Mouse (Mus musculus): ENCODE results near the gene Rcc1. TPM values are rescaled to one million over a fixed set of nuclear protein-coding genes. Genes with fewer than 3 reads are reported as not detected.
"Not testable (repeated sequence)": the region's sequence is repeated elsewhere in the genome, so short reads cannot be mapped to it uniquely, and the experiment has no call there.

The Rcc1 gene
- polyA plus RNA-seq, 1 experiment from 2014 or later = 25.6 TPM

- no peak overlapping the region for H3K9ac ChIP-seq (replicated peaks)
- H3K27me3 ChIP-seq (ENCODE audit: insufficient read depth, low read length) = no peaks in the 10 kb centered on the region
- H3K4me2 ChIP-seq (ENCODE audit: low read depth, low read length) = no peak overlapping the region
- H3K36me3 ChIP-seq (replicated peaks; ENCODE audit: insufficient read depth, low read length) = peaks cover 13% of the 10 kb centered on the region
- TF ChIP-seq CTCF (IDR thresholded peaks at IDR 0.05; ENCODE audit: low read depth) (no peak), EP300 (IDR thresholded peaks at IDR 0.05; ENCODE audit: low read depth) (no peak)
- peak overlapping the region; percentile 19; the same call in 1 of the 2 replicates for H3K27ac ChIP-seq (ENCODE audit: low read depth)
- DNase-seq (no peak), ATAC-seq (no peak)
- no peaks in the 10 kb centered on the region for H3K9me3 ChIP-seq (ENCODE audit: low read length)
- H3K4me3 ChIP-seq (ENCODE audit: low read depth, low read length) = no peak overlapping the region
- H3K4me1 ChIP-seq (ENCODE audit: insufficient read depth) = peaks cover 16% of the 10 kb centered on the region
- WGBS (ENCODE audit: insufficient replicate concordance) = 42% methylated on average over 6 of the region's 6 CpGs
Measured at GRCm38 (mm10) chr4:132306004-132306403, 47.4 kb downstream of the Rcc1 start.

DNA sequence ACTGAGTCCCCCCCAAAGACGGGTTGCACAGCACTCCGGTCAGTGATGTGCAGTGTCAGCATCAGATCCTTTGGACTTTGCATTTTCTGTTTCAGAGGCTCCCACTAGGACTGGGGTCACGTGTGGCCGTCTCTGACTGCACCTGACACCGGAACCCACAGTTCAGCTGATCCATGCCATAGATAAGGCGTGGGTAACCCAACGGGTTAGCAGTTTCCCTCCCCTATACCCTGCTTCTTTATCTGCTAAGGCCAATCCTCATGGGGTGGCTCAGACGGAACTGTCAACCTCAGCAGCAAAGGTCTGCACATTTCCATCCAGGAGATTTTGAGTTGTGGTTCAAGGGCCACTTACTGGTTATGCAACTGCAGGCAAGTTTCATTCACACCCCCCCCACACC lies 48.1 kb downstream of the Rcc1 start:
- Histone ChIP-seq H3K4me2 (ENCODE audit: low read depth, low read length) (no peak overlapping the region), H3K27me3 (ENCODE audit: insufficient read depth, low read length) (no peaks in the 10 kb centered on the region), H3K9me3 (ENCODE audit: low read length) (no peaks in the 10 kb centered on the region), H3K9ac (replicated peaks) (no peak overlapping the region), H3K4me3 (ENCODE audit: low read depth, low read length) (no peak overlapping the region), H3K4me1 (ENCODE audit: insufficient read depth) (peaks cover 14% of the 10 kb centered on the region), H3K36me3 (replicated peaks; ENCODE audit: insufficient read depth, low read length) (peaks cover 6% of the 10 kb centered on the region), H3K27ac (ENCODE audit: low read depth) (no peak overlapping the region; the same call in 1 of the 2 replicates)
- WGBS (ENCODE audit: insufficient replicate concordance) = 44% methylated on average over 8 of the region's 8 CpGs
- TF ChIP-seq CTCF (IDR thresholded peaks at IDR 0.05; ENCODE audit: low read depth) = no peak
- TF ChIP-seq EP300 (IDR thresholded peaks at IDR 0.05; ENCODE audit: low read depth) = no peak
- no peak for ATAC-seq
- no peak for DNase-seq

GRCm38 (mm10) chr4:132303484-132303883 lies 49.9 kb downstream of the Rcc1 start:
- Histone ChIP-seq H3K4me2 (ENCODE audit: low read depth, low read length) (peak overlapping the region; percentile 87), H3K4me3 (ENCODE audit: low read depth, low read length) (peak overlapping the region; percentile 53)
- not testable (repeated sequence) for H3K36me3 ChIP-seq (replicated peaks; ENCODE audit: insufficient read depth, low read length); ATAC-seq; H3K27me3 ChIP-seq (ENCODE audit: insufficient read depth, low read length); H3K4me1 ChIP-seq (ENCODE audit: insufficient read depth); H3K27ac ChIP-seq (ENCODE audit: low read depth); DNase-seq; H3K9ac ChIP-seq (replicated peaks); H3K9me3 ChIP-seq (ENCODE audit: low read length)
- WGBS (ENCODE audit: insufficient replicate concordance) = 41% methylated on average over 6 of the region's 6 CpGs

GRCm38 (mm10) chr4:132302939-132303479 lies 50.4 kb downstream of the Rcc1 start, which contains the start of gene Rab42:
Rab42 (minus strand) TSS chr4:132303385.
- Histone ChIP-seq H3K4me2 (ENCODE audit: low read depth, low read length) (peak within 1 kb of the TSS; percentile 87), H3K4me1 (ENCODE audit: insufficient read depth) (peaks cover 7% of the 10 kb centered on the region; the same call in 1 of the 2 replicates), H3K9me3 (ENCODE audit: low read length) (no peaks in the 10 kb centered on the region), H3K27ac (ENCODE audit: low read depth) (no peak within 1 kb of the TSS), H3K4me3 (ENCODE audit: low read depth, low read length) (peak within 1 kb of the TSS; percentile 53), H3K9ac (replicated peaks) (peak within 1 kb of the TSS; percentile 61), H3K27me3 (ENCODE audit: insufficient read depth, low read length) (no peaks in the 10 kb centered on the region), H3K36me3 (replicated peaks; ENCODE audit: insufficient read depth, low read length) (no peaks in the 10 kb centered on the region)
- DNase-seq = peak; percentile 76
- ATAC-seq = peak; percentile 80
- TF ChIP-seq CTCF (IDR thresholded peaks at IDR 0.05; ENCODE audit: low read depth) (peak; percentile 28), EP300 (IDR thresholded peaks at IDR 0.05; ENCODE audit: low read depth) (no peak)
- WGBS (ENCODE audit: insufficient replicate concordance) = 2% methylated on average over 31 of the region's 31 CpGs

GRCm38 (mm10) chr4:132301965-132302938 lies 51.2 kb downstream of the Rcc1 start:
- ATAC-seq (no peak), DNase-seq (no peak)
- H3K36me3 ChIP-seq (replicated peaks; ENCODE audit: insufficient read depth, low read length) = no peaks in the 10 kb centered on the region
- WGBS (ENCODE audit: insufficient replicate concordance) = 57% methylated on average over 16 of the region's 16 CpGs
- H3K27ac ChIP-seq (ENCODE audit: low read depth) = no peak overlapping the region
- no peaks in the 10 kb centered on the region for H3K9me3 ChIP-seq (ENCODE audit: low read length)
- peak overlapping the region; percentile 53 for H3K4me3 ChIP-seq (ENCODE audit: low read depth, low read length)
- peaks cover 7% of the 10 kb centered on the region; the same call in 1 of the 2 replicates for H3K4me1 ChIP-seq (ENCODE audit: insufficient read depth)
- TF ChIP-seq CTCF (IDR thresholded peaks at IDR 0.05; ENCODE audit: low read depth) (no peak), EP300 (IDR thresholded peaks at IDR 0.05; ENCODE audit: low read depth) (no peak)
- no peaks in the 10 kb centered on the region for H3K27me3 ChIP-seq (ENCODE audit: insufficient read depth, low read length)
- H3K4me2 ChIP-seq (ENCODE audit: low read depth, low read length) = peak overlapping the region; percentile 87
- H3K9ac ChIP-seq (replicated peaks) = peak overlapping the region; percentile 61; the same call in 1 of the 2 replicates

GRCm38 (mm10) chr4:132301486-132301885 lies 51.9 kb downstream of the Rcc1 start:
- Histone ChIP-seq H3K4me3 (ENCODE audit: low read depth, low read length) (no peak overlapping the region), H3K36me3 (replicated peaks; ENCODE audit: insufficient read depth, low read length) (no peaks in the 10 kb centered on the region), H3K4me1 (ENCODE audit: insufficient read depth) (peaks cover 7% of the 10 kb centered on the region; the same call in 1 of the 2 replicates), H3K27me3 (ENCODE audit: insufficient read depth, low read length) (no peaks in the 10 kb centered on the region), H3K4me2 (ENCODE audit: low read depth, low read length) (no peak overlapping the region), H3K9me3 (ENCODE audit: low read length) (no peaks in the 10 kb centered on the region), H3K9ac (replicated peaks) (no peak overlapping the region), H3K27ac (ENCODE audit: low read depth) (no peak overlapping the region)
- DNase-seq = no peak
- 74% methylated on average over 6 of the region's 6 CpGs for whole genome bisulfite sequencing (ENCODE audit: insufficient replicate concordance)
- ATAC-seq = no peak
- TF ChIP-seq CTCF (IDR thresholded peaks at IDR 0.05; ENCODE audit: low read depth) = no peak
- TF ChIP-seq EP300 (IDR thresholded peaks at IDR 0.05; ENCODE audit: low read depth) = no peak
